Mouse (Mus musculus): Measurements from ENCODE around the gene Icam1. TPM values are rescaled to one million over a fixed set of nuclear protein-coding genes. Genes with fewer than 3 reads are reported as not detected.

Icam1 gene
- polyA plus RNA-seq, 1 experiment = 372 TPM

DNA sequence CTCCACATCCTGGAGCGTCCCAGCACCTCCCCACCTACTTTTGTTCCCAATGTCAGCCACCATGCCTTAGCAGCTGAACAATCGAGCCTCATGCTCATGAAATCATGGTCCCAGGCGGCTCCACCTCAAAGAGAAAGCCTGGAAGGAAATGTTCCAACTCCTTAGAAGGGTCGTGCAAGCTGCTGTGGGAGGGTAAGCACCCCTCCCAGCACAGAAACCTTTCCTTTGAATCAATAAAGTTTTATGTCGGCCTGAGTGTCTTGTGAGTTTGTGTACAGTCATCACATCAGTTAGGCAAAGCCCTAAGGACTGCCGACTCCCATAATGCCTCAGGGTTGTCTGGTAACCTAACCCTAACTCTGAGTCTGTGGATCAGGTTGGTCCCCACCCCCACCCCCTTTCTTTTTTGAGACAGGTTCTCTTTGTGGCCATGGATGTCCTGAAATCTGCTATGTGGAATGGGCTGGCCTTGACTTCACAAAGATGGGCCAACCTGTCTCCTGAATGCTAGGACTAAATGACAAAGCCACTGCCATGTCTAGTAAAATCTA is 12.8 kb downstream of the Icam1 start:
- WGBS = 57% methylated on average over 6 of the region's 6 CpGs
- TF ChIP-seq CTCF (IDR thresholded peaks at IDR 0.05; ENCODE audit: insufficient read depth, low read length) (no peak), POLR2A (IDR thresholded peaks at IDR 0.05; ENCODE audit: borderline replicate concordance, extremely low read depth, low read depth, low read length) (no peak)
- Histone ChIP-seq H3K4me3 (replicated peaks; ENCODE audit: extremely low read depth, low read depth, low read length) (no peak overlapping the region), H3K4me1 (ENCODE audit: control insufficient read depth, insufficient read depth, low read length) (peaks cover 14% of the 10 kb centered on the region)
- no peak for DNase-seq

GRCm38 (mm10) chr9:21029291-21030054 is 13.7 kb downstream of the Icam1 start, which contains the start of gene Icam4:
Gene Icam4 (plus strand): TSS chr9:21029373.
- Histone ChIP-seq H3K4me1 (ENCODE audit: control insufficient read depth, insufficient read depth, low read length) (peaks cover 14% of the 10 kb centered on the region), H3K4me3 (replicated peaks; ENCODE audit: extremely low read depth, low read depth, low read length) (peak within 1 kb of the TSS; percentile 43)
- TF ChIP-seq POLR2A (IDR thresholded peaks at IDR 0.05; ENCODE audit: borderline replicate concordance, extremely low read depth, low read depth, low read length) (0 out of 2 replicates have a peak, but pooled peaks have one; percentile 5), CTCF (IDR thresholded peaks at IDR 0.05; ENCODE audit: insufficient read depth, low read length) (peak; percentile 74)
- peak; percentile 88 for DNase-seq
- 3% methylated on average over 37 of the region's 37 CpGs for WGBS

GRCm38 (mm10) chr9:21030055-21030600 is 14.3 kb downstream of the Icam1 start:
- 35% methylated on average over 22 of the region's 22 CpGs for WGBS
- Histone ChIP-seq H3K4me1 (ENCODE audit: control insufficient read depth, insufficient read depth, low read length) (peaks cover 14% of the 10 kb centered on the region), H3K4me3 (replicated peaks; ENCODE audit: extremely low read depth, low read depth, low read length) (no peak overlapping the region)
- TF ChIP-seq POLR2A (IDR thresholded peaks at IDR 0.05; ENCODE audit: borderline replicate concordance, extremely low read depth, low read depth, low read length) (no peak), CTCF (IDR thresholded peaks at IDR 0.05; ENCODE audit: insufficient read depth, low read length) (no peak)
- DNase-seq = no peak

GRCm38 (mm10) chr9:21030781-21031250 is 15.0 kb downstream of the Icam1 start:
- under 1% methylated on average over 13 of the region's 13 CpGs for WGBS
- peak overlapping the region; percentile 72 for H3K4me3 ChIP-seq (replicated peaks; ENCODE audit: extremely low read depth, low read depth, low read length)
- TF ChIP-seq CTCF (IDR thresholded peaks at IDR 0.05; ENCODE audit: insufficient read depth, low read length) = peak; percentile 61
- TF ChIP-seq POLR2A (IDR thresholded peaks at IDR 0.05; ENCODE audit: borderline replicate concordance, extremely low read depth, low read depth, low read length) = no peak
- peaks cover 14% of the 10 kb centered on the region for H3K4me1 ChIP-seq (ENCODE audit: control insufficient read depth, insufficient read depth, low read length)
- peak; percentile 76 for DNase-seq

GRCm38 (mm10) chr9:21031251-21031895 is 15.6 kb downstream of the Icam1 start:
- TF ChIP-seq CTCF (IDR thresholded peaks at IDR 0.05; ENCODE audit: insufficient read depth, low read length) (no peak), POLR2A (IDR thresholded peaks at IDR 0.05; ENCODE audit: borderline replicate concordance, extremely low read depth, low read depth, low read length) (peak; percentile 47; the same call in 1 of the 2 replicates)
- H3K4me1 ChIP-seq (ENCODE audit: control insufficient read depth, insufficient read depth, low read length) = peaks cover 14% of the 10 kb centered on the region
- peak overlapping the region; percentile 72 for H3K4me3 ChIP-seq (replicated peaks; ENCODE audit: extremely low read depth, low read depth, low read length)
- under 1% methylated on average over 36 of the region's 36 CpGs for WGBS
- peak; percentile 65 for DNase-seq

DNA sequence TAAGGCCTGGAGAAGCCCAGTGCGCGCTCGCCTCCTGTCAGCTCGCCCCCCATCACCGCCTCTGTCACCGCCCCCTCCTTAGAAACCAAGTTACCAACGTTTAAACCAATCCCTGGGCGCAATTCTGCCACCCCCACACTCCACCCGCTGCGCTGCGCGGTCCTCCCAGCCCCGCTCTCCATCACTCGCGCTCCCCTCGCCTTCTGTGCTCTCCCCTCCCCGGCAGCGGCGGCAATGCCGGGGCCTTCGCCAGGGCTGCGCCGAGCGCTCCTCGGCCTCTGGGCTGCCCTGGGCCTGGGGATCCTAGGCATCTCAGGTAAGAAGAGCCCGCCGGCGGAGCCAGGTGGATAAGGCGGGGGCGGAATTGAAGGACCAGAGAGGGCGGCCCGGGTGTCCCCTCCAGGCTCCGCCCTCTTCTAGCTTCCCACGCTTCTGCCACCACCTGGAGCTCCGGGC is 16.1 kb downstream of the Icam1 start, which contains the start of gene Icam5:
Gene Icam5 (plus strand): TSS at position 178 of the 456 bp plus-strand sequence.
- DNase-seq = no peak
- under 1% methylated on average over 35 of the region's 35 CpGs for WGBS
- H3K4me3 ChIP-seq (replicated peaks; ENCODE audit: extremely low read depth, low read depth, low read length) = peak within 1 kb of the TSS; percentile 72
- peaks cover 14% of the 10 kb centered on the region for H3K4me1 ChIP-seq (ENCODE audit: control insufficient read depth, insufficient read depth, low read length)
- TF ChIP-seq POLR2A (IDR thresholded peaks at IDR 0.05; ENCODE audit: borderline replicate concordance, extremely low read depth, low read depth, low read length) (no peak), CTCF (IDR thresholded peaks at IDR 0.05; ENCODE audit: insufficient read depth, low read length) (no peak)

GRCm38 (mm10) chr9:21032491-21032890 is 16.7 kb downstream of the Icam1 start:
- Histone ChIP-seq H3K4me3 (replicated peaks; ENCODE audit: extremely low read depth, low read depth, low read length) (no peak overlapping the region), H3K4me1 (ENCODE audit: control insufficient read depth, insufficient read depth, low read length) (peaks cover 14% of the 10 kb centered on the region)
- WGBS = 4% methylated on average over 7 of the region's 7 CpGs
- no peak for DNase-seq
- TF ChIP-seq CTCF (IDR thresholded peaks at IDR 0.05; ENCODE audit: insufficient read depth, low read length) = no peak
- no peak for TF ChIP-seq POLR2A (IDR thresholded peaks at IDR 0.05; ENCODE audit: borderline replicate concordance, extremely low read depth, low read depth, low read length)

- H3K4me1 ChIP-seq (ENCODE audit: control insufficient read depth, insufficient read depth, low read length) = peaks cover 14% of the 10 kb centered on the region
These were observed 17.4 kb downstream of the Icam1 start for GRCm38 (mm10) chr9:21033136-21033535.

More at GRCm38 (mm10) chr9:21033136-21033535, 17.4 kb downstream of the Icam1 start:
- under 1% methylated on average over 34 of the region's 34 CpGs for WGBS
- peak overlapping the region; percentile 64 for H3K4me3 ChIP-seq (replicated peaks; ENCODE audit: extremely low read depth, low read depth, low read length)
- TF ChIP-seq POLR2A (IDR thresholded peaks at IDR 0.05; ENCODE audit: borderline replicate concordance, extremely low read depth, low read depth, low read length) (0 out of 2 replicates have a peak, but pooled peaks have one; percentile 9), CTCF (IDR thresholded peaks at IDR 0.05; ENCODE audit: insufficient read depth, low read length) (no peak)
- DNase-seq = peak; percentile 90
